Mouse (Mus musculus) heart, embryonic 12.5 days (tissue): ENCODE measurements at regions not wholly inside any gene's neighbourhood (a gene's known extent, or its start where the extent isn't known, plus 50 kb on each side); places are given as distances from the start of the nearest gene placed in this dataset.

ENCODE experiments used
- ATAC-seq: fragments of 200-750 bp; cut with Nextera tagmentation; 2 replicates; pipeline ENCODE4 v1.8.0; 2017; ENCODE audit warnings: moderate TSS enrichment, moderate library complexity; ENCODE audit not compliant: insufficient number of reproducible peaks, low FRiP score
- H3K27ac ChIP-seq: fragments of 300-500 bp; sonication (generic); 2 replicates; pipeline ENCODE4 v1.5.1; 2016; ENCODE audit warnings: mild to moderate bottlenecking, moderate library complexity; ENCODE audit not compliant: poor library complexity, severe bottlenecking
- H3K27me3 ChIP-seq: fragments of 300-500 bp; sonication (generic); replicated peaks from 2 replicates; pipeline ENCODE4 v1.6.1; 2016; ENCODE audit warnings: mild to moderate bottlenecking, moderate library complexity
- H3K36me3 ChIP-seq: fragments of 300-500 bp; sonication (generic); 2 replicates; pipeline ENCODE4 v1.6.1; 2016; ENCODE audit warnings: mild to moderate bottlenecking, moderate library complexity
- H3K4me1 ChIP-seq: fragments of 300-500 bp; sonication (generic); replicated peaks from 2 replicates; pipeline ENCODE4 v1.6.1; 2016; ENCODE audit warnings: mild to moderate bottlenecking
- H3K4me2 ChIP-seq: fragments of 300-500 bp; sonication (generic); 2 replicates; pipeline ENCODE4 v1.6.1; 2016; ENCODE audit warnings: mild to moderate bottlenecking, moderate library complexity
- H3K4me3 ChIP-seq: fragments of 300-500 bp; sonication (generic); 2 replicates; pipeline ENCODE4 v1.5.1; 2016; ENCODE audit warnings: mild to moderate bottlenecking
- H3K9ac ChIP-seq: fragments of 300-500 bp; sonication (generic); 2 replicates; pipeline ENCODE4 v1.6.1; 2016; ENCODE audit warnings: mild to moderate bottlenecking, moderate library complexity
- H3K9me3 ChIP-seq: fragments of 300-500 bp; sonication (generic); replicated peaks from 2 replicates; pipeline ENCODE4 v1.6.1; 2016; ENCODE audit warnings: mild to moderate bottlenecking, moderate library complexity
- WGBS: fragments of 180-500 bp; shearing (Covaris S2); methylation state at CpG from one replicate; pipeline ENCODE4 v1.1.7; 2016; 5-methylcytosine and 5-hydroxymethylcytosine counted together

DNA sequence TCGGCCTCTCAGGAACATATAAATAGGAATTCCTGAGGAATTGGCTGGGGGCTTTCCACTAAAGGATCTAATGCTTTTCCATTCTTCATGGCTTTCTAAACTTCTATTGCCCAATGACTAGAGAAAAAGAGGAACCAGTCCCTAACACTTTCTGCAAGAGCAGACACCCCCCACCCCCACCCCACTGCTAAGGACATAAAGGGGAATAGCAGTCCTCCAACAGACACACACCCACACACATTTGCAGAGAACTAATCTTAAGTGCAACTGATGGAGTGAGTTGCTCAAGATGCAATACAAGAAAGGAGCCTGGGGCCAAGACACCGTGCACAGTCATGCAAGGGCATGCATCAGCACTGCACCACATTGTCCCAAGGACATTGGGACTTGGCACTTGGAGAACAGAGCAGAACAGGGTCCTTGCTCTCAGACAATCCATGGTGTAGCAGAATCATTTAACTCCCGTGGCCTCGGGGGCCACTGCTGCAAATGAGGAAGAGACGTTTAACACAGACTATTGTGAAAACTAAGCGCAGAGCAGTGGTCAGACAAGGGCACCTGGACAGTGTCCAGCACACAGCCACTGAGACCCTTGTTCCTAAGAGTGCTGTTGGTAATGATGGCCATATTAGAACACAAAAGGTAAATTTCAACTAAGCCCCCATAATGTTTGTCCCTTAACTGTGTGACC lies 161.1 kb downstream of the Xpnpep1 start:
- no peaks in the 10 kb centered on the region for H3K36me3 ChIP-seq
- WGBS = 74% methylated on average over 6 of the region's 6 CpGs
- no peaks in the 10 kb centered on the region for H3K9me3 ChIP-seq
- H3K4me3 ChIP-seq = no peak overlapping the region
- H3K27me3 ChIP-seq = no peaks in the 10 kb centered on the region
- H3K4me2 ChIP-seq = no peak overlapping the region
- no peak overlapping the region for H3K27ac ChIP-seq
- no peaks in the 10 kb centered on the region for H3K4me1 ChIP-seq
- ATAC-seq = no peak
- no peak overlapping the region for H3K9ac ChIP-seq

DNA sequence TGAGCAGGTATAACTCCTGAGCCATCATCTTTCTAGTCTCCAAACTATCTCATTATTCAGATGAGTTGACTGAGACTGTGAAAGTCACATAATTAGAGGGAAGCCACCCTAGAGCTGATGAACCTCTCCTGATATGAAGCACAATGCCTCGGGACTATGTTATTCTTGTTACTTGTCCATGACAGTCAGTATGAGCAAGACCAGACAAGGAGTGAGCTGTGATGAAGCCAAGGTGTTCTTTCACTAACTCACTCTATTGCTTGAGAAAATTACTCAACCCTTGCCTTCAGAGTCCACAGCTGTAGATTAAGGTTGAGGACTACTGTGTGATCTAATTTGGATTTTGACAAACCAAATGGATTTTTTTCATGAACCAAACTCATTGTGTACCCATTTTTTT lies 173.4 kb downstream of the Xpnpep1 start:
- Histone ChIP-seq H3K36me3 (no peaks in the 10 kb centered on the region), H3K4me2 (no peak overlapping the region), H3K4me3 (no peak overlapping the region), H3K9me3 (no peaks in the 10 kb centered on the region), H3K4me1 (no peaks in the 10 kb centered on the region), H3K27me3 (no peaks in the 10 kb centered on the region), H3K27ac (no peak overlapping the region), H3K9ac (no peak overlapping the region)
- WGBS = 74% methylated on average over 1 of the region's 1 CpGs
- ATAC-seq = no peak

DNA sequence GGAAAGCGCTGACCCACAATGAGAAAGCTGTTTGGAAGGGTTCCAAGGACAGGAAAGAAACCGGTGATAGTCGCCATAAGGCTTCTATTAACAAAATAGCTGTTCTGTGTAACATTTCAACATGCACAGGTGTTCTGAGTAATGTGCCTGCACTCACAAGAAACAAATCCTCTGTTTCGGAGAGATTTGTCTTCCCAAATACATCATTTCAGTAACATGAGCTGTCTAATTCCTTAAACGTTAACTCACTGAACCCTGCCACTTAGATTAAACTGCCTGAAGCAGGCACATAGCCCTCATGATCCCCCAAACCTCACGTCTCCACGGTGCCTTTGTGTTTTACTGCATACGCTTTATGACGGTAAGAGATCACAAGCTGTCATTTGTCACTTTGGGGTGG lies 178.4 kb downstream of the Xpnpep1 start:
- H3K36me3 ChIP-seq = no peaks in the 10 kb centered on the region
- H3K9me3 ChIP-seq = no peaks in the 10 kb centered on the region
- no peak overlapping the region for H3K9ac ChIP-seq
- no peak overlapping the region for H3K4me3 ChIP-seq
- H3K4me2 ChIP-seq = no peak overlapping the region
- no peak overlapping the region for H3K27ac ChIP-seq
- ATAC-seq = no peak
- no peaks in the 10 kb centered on the region for H3K27me3 ChIP-seq
- H3K4me1 ChIP-seq = no peaks in the 10 kb centered on the region
- WGBS = 63% methylated on average over 9 of the region's 9 CpGs

DNA sequence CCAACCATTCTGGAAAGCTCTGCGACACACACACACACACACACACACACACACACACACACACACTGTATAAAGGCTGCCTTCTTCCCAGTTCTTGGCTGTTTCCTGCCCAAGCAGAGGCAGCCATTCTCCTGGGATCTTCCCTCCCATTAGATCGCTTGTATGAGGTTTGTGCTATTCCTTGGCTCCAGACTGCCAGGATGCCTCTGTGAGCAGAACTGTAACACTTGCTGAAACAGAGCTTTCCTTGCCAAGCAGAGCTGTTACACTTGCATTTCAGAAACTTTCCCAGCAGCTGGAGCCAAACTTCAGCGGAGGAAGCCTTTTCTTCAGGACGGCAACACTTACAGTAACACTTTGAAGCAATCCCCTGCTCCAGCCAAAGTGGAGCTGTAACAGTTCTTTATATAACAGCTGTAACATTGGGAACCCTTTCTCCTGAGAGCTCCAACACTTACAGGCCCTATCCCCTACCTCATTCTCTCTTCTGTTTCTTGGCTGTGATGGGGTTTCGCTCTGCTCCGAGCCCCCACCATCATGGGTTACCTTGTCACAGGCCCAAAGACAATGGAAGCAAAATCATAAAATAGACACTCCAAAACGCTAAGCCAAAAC lies 185.8 kb downstream of the Xpnpep1 start:
- no peaks in the 10 kb centered on the region for H3K36me3 ChIP-seq
- no peak for ATAC-seq
- no peak overlapping the region for H3K4me3 ChIP-seq
- 73% methylated on average over 7 of the region's 7 CpGs for WGBS
- H3K27me3 ChIP-seq = no peaks in the 10 kb centered on the region
- H3K4me1 ChIP-seq = no peaks in the 10 kb centered on the region
- no peaks in the 10 kb centered on the region for H3K9me3 ChIP-seq
- no peak overlapping the region for H3K4me2 ChIP-seq
- H3K27ac ChIP-seq = no peak overlapping the region
- no peak overlapping the region for H3K9ac ChIP-seq

DNA sequence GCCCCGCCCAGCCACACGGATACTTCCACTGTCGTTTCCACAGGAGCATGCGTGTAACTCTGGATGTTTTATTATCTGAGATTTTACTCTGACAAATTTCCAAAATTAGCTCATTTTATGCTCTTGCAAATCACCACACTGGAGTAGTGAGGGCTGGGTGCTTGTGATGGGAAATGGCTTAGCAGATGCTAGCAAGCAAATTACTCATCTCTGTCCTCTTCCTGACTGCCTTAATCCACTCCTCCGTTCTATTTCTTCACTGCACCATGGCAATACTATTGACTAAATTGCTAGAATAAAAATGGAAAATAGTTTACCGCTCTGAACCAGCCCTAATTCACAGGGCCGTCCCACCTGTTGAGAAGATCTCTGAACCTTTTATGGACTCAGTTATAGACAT lies 223.8 kb downstream of the Xpnpep1 start:
- Histone ChIP-seq H3K27ac (no peak overlapping the region), H3K9me3 (peaks cover 7% of the 10 kb centered on the region; the same call in 1 of the 2 replicates), H3K4me3 (no peak overlapping the region), H3K36me3 (no peaks in the 10 kb centered on the region), H3K4me1 (no peaks in the 10 kb centered on the region), H3K9ac (no peak overlapping the region), H3K4me2 (no peak overlapping the region), H3K27me3 (no peaks in the 10 kb centered on the region)
- ATAC-seq = no peak
- 87% methylated on average over 7 of the region's 7 CpGs for WGBS

DNA sequence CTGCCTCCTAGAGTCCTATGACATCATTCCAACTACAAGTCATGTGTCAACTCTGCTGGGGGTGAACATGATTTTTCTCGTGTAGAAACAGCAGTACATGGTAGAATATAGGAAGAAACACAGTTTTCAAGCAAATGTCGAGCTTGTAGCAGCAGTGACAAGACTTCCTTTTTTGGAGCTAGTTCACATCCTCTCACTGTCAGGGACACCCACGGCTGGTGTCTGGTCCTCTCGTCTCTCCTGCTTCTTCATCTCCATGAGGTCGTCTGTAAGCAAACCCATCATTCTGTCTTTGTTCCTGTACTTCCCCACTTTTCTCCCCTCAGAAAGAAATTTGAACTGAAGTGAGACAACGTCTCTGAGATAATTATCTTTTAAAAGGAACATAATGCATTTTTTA lies 228.0 kb downstream of the Xpnpep1 start:
- no peaks in the 10 kb centered on the region for H3K36me3 ChIP-seq
- no peak overlapping the region for H3K9ac ChIP-seq
- H3K9me3 ChIP-seq = no peaks in the 10 kb centered on the region
- 63% methylated on average over 6 of the region's 6 CpGs for WGBS
- no peaks in the 10 kb centered on the region for H3K27me3 ChIP-seq
- no peak for ATAC-seq
- no peak overlapping the region for H3K27ac ChIP-seq
- no peak overlapping the region for H3K4me3 ChIP-seq
- no peak overlapping the region for H3K4me2 ChIP-seq
- no peaks in the 10 kb centered on the region for H3K4me1 ChIP-seq

DNA sequence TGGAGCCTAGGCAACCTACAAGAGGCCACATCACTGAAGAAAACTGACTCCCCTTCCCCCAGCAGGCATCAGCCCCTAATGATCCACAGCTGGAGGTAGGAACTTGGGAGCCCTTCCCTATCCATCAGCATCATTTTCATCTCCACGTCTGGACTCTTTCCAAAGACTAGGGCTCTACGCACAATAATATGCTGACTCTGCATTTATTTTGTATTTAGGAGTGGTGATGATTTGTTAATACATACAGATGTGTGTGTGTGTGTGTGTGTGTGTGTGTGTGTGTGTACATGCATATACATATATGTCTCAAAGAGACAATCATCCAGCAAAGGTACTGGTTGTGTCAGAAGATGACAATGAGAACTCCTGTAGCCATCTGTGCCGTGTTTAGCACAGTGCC lies 251.2 kb downstream of the Xpnpep1 start:
- H3K4me3 ChIP-seq = no peak overlapping the region
- no peak overlapping the region for H3K4me2 ChIP-seq
- H3K9ac ChIP-seq = no peak overlapping the region
- no peak overlapping the region for H3K27ac ChIP-seq
- no peaks in the 10 kb centered on the region for H3K27me3 ChIP-seq
- H3K9me3 ChIP-seq = no peaks in the 10 kb centered on the region
- no peak for ATAC-seq
- 88% methylated on average over 3 of the region's 3 CpGs for WGBS
- H3K36me3 ChIP-seq = no peaks in the 10 kb centered on the region
- H3K4me1 ChIP-seq = no peaks in the 10 kb centered on the region

DNA sequence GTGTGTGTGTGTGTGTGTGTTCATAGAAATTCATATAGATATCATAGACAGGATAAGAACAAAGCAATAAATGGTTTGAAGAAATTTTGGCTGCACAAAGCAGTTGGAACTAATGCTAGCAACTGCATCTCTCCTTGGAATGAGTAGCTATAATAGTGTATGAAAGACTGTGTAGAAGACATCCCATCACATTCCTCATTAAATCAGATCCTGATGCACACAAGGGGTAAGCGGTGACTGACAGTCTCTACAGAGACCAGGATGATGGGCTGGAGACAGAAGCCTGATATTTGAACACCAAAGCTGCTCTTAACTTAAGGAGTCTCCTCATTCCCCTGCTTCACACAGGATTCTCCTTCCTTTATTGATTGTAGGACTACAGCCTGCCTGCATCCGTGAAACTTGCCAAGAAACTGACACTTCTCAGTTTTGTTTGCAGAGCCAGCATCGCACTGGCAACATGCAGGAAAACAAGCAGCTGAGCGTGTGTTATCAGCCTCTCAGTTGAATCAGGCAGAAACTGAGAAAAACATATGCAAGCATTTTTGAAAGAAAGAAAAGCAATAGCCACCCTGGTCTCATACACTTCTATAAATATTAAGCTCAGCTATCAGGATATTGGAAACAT lies 271.1 kb downstream of the Xpnpep1 start:
- WGBS = 63% methylated on average over 4 of the region's 4 CpGs
- H3K27ac ChIP-seq = no peak overlapping the region
- H3K4me2 ChIP-seq = no peak overlapping the region
- no peaks in the 10 kb centered on the region for H3K36me3 ChIP-seq
- no peak overlapping the region for H3K4me3 ChIP-seq
- no peak for ATAC-seq
- H3K27me3 ChIP-seq = no peaks in the 10 kb centered on the region
- peaks cover 5% of the 10 kb centered on the region; the same call in 1 of the 2 replicates for H3K4me1 ChIP-seq
- H3K9me3 ChIP-seq = peaks cover 4% of the 10 kb centered on the region; the same call in 1 of the 2 replicates
- H3K9ac ChIP-seq = no peak overlapping the region

DNA sequence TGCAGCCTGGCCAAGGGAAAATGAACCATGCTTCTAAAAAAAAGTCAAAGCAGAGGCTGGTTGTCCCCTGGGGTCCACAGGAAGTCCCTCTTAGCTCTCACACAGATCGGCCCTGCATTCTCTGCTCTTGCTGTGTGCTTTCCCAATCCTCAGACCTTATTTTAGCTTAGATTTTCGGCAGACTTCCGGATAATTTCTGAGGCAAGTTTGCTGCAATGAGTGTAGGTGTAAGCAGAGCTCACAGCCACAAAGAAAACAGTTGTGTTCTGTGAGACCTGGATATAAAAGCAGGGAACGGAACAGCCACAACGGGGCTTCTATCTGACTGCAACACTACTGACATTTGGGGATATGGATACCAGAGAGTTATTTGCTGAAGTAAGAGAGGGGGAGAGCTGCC lies 271.9 kb downstream of the Xpnpep1 start:
- Histone ChIP-seq H3K9ac (no peak overlapping the region), H3K27ac (no peak overlapping the region), H3K4me3 (no peak overlapping the region), H3K4me2 (no peak overlapping the region), H3K27me3 (no peaks in the 10 kb centered on the region), H3K36me3 (no peaks in the 10 kb centered on the region), H3K9me3 (peaks cover 4% of the 10 kb centered on the region; the same call in 1 of the 2 replicates), H3K4me1 (peaks cover 5% of the 10 kb centered on the region; the same call in 1 of the 2 replicates)
- WGBS = 75% methylated on average over 5 of the region's 5 CpGs
- ATAC-seq = no peak

DNA sequence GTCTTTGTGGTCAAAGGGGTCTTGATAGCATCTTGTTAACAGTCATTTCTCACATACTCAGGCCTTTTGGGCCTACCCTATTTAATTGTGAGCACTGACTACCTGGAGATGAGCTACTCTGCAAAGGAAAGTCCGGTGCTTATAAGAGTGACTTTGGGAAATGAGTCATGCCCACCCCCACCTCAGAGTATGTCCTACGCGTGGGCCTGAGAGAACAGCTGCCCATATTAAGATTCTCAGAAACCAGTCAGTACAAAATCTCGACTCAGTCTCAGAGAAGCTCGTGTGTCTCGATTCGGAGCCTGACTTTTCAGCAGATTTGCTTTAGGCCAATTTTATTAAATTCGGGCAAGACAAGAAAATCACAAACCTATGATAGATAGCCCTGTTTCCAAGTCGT lies 301.1 kb downstream of the Xpnpep1 start:
- Histone ChIP-seq H3K4me1 (no peaks in the 10 kb centered on the region), H3K27ac (no peak overlapping the region), H3K4me3 (no peak overlapping the region), H3K4me2 (no peak overlapping the region), H3K9me3 (no peaks in the 10 kb centered on the region), H3K36me3 (no peaks in the 10 kb centered on the region), H3K9ac (no peak overlapping the region), H3K27me3 (no peaks in the 10 kb centered on the region)
- no peak for ATAC-seq
- 85% methylated on average over 9 of the region's 9 CpGs for WGBS

DNA sequence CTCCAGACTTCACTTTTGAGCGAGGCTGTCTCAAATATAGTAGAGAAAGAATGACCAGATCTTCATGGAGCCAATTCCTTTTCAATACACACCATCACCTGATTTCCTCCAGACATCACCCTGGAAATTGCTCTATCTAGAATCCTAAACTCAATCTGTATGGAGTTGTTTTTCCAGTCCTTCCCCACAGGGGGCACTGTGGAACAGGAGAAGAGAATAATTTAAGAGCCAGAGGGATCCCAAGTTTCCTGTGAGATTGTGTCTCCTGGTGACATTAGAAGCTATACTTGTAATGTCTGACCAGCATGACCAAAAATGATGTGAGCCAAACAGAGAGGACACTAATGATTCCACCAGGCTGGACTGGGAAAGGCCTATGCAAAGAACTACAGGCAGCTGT lies 318.2 kb downstream of the Xpnpep1 start:
- H3K27me3 ChIP-seq = no peaks in the 10 kb centered on the region
- H3K4me1 ChIP-seq = no peaks in the 10 kb centered on the region
- ATAC-seq = no peak
- no peak overlapping the region for H3K27ac ChIP-seq
- no peaks in the 10 kb centered on the region for H3K9me3 ChIP-seq
- no peak overlapping the region for H3K4me3 ChIP-seq
- H3K4me2 ChIP-seq = no peak overlapping the region
- WGBS = 23% methylated on average over 1 of the region's 1 CpGs
- H3K36me3 ChIP-seq = no peaks in the 10 kb centered on the region
- H3K9ac ChIP-seq = no peak overlapping the region
